Mouse (Mus musculus) heart, embryonic 13.5 days (tissue): ENCODE data around the gene Ankrd11. TPM values are rescaled to one million over a fixed set of nuclear protein-coding genes. Genes with fewer than 3 reads are reported as not detected.
"Not testable (repeated sequence)": the region's sequence is repeated elsewhere in the genome, so short reads cannot be mapped to it uniquely, and the experiment has no call there.

Source experiments
- ATAC-seq: fragments of 200-750 bp; cut with Nextera tagmentation; 2 replicates; pipeline ENCODE4 v1.8.0; 2017; ENCODE audit warnings: moderate TSS enrichment; ENCODE audit not compliant: insufficient number of reproducible peaks, low FRiP score, low TSS enrichment; ENCODE audit errors: extremely low read depth
- H3K27ac ChIP-seq: fragments of 300-500 bp; sonication (generic); replicated peaks from 2 replicates; pipeline ENCODE4 v1.5.1; 2015; ENCODE audit warnings: moderate library complexity, mild to moderate bottlenecking, inconsistent platforms
- H3K27me3 ChIP-seq: fragments of 300-500 bp; sonication (generic); replicated peaks from 2 replicates; pipeline ENCODE4 v1.6.1; 2015; ENCODE audit warnings: mild to moderate bottlenecking, inconsistent platforms
- H3K36me3 ChIP-seq: fragments of 300-500 bp; sonication (generic); 2 replicates; pipeline ENCODE4 v1.6.1; 2015; ENCODE audit warnings: mild to moderate bottlenecking, inconsistent platforms
- H3K4me1 ChIP-seq: fragments of 300-500 bp; sonication (generic); 2 replicates; pipeline ENCODE4 v1.6.1; 2015; ENCODE audit warnings: inconsistent platforms
- H3K4me2 ChIP-seq: fragments of 300-500 bp; sonication (generic); 2 replicates; pipeline ENCODE4 v1.6.1; 2015; ENCODE audit warnings: inconsistent platforms, mild to moderate bottlenecking, moderate library complexity
- H3K4me3 ChIP-seq: fragments of 300-500 bp; sonication (generic); 2 replicates; pipeline ENCODE4 v1.5.1; 2015; ENCODE audit warnings: moderate library complexity, mild to moderate bottlenecking, inconsistent platforms
- H3K9ac ChIP-seq: fragments of 300-500 bp; sonication (generic); 2 replicates; pipeline ENCODE4 v1.6.1; 2015; ENCODE audit warnings: inconsistent platforms, mild to moderate bottlenecking, moderate library complexity
- H3K9me3 ChIP-seq: fragments of 300-500 bp; sonication (generic); 2 replicates; pipeline ENCODE4 v1.6.1; 2016; ENCODE audit warnings: inconsistent platforms
- WGBS: fragments of 180-500 bp; shearing (Covaris S2); methylation state at CpG from one replicate; pipeline ENCODE4 v1.1.7; 2015; ENCODE audit warnings: mixed read lengths; 5-methylcytosine and 5-hydroxymethylcytosine counted together
- polyA plus RNA-seq: library from polyadenylated mRNA; unstranded; fragments of >200 nt; fragmentation: Nextera tagmentation; extraction: Ambion mirVana; gene quantifications from 2 replicates; pipeline ENCODE4 v1.2.1, GENCODE M21; 2015

Ankrd11 gene
- polyA plus RNA-seq, 1 experiment from 2014 or later, result 18.8 TPM

- no peaks in the 10 kb centered on the region for H3K9me3 ChIP-seq
- peaks cover 77% of the 10 kb centered on the region for H3K4me1 ChIP-seq
- H3K9ac ChIP-seq, result peak overlapping the region; percentile 12
- peak overlapping the region; percentile 87 for H3K4me2 ChIP-seq
- no peak for ATAC-seq
- H3K36me3 ChIP-seq, result 0 out of 2 replicates have a peak, but pooled peaks cover 2% of the 10 kb centered on the region
- 73% methylated on average over 11 of the region's 11 CpGs for WGBS
- H3K27me3 ChIP-seq, result no peaks in the 10 kb centered on the region
- H3K4me3 ChIP-seq, result peak overlapping the region; percentile 100
- H3K27ac ChIP-seq, result no peak overlapping the region; the same call in 1 of the 2 replicates
Measured at GRCm38 (mm10) chr8:123039376-123040109, 2.5 kb downstream of the Ankrd11 start.

GRCm38 (mm10) chr8:123038351-123038750 lies 3.7 kb downstream of the Ankrd11 start:
- Histone ChIP-seq H3K4me3 (no peak overlapping the region), H3K36me3 (no peaks in the 10 kb centered on the region), H3K9ac (no peak overlapping the region), H3K4me2 (no peak overlapping the region), H3K9me3 (no peaks in the 10 kb centered on the region), H3K4me1 (peaks cover 77% of the 10 kb centered on the region), H3K27me3 (no peaks in the 10 kb centered on the region), H3K27ac (no peak overlapping the region)
- ATAC-seq, result no peak
- 29% methylated on average over 2 of the region's 2 CpGs for WGBS

- H3K9ac ChIP-seq, result no peak overlapping the region
- peaks cover 79% of the 10 kb centered on the region for H3K4me1 ChIP-seq
- WGBS, result 77% methylated on average over 11 of the region's 11 CpGs
- no peak for ATAC-seq
- no peak overlapping the region; the same call in 1 of the 2 replicates for H3K27ac ChIP-seq
- H3K27me3 ChIP-seq, result no peaks in the 10 kb centered on the region
- H3K36me3 ChIP-seq, result no peaks in the 10 kb centered on the region
- no peaks in the 10 kb centered on the region for H3K9me3 ChIP-seq
- no peak overlapping the region for H3K4me3 ChIP-seq
- no peak overlapping the region; the same call in 1 of the 2 replicates for H3K4me2 ChIP-seq
Measured at GRCm38 (mm10) chr8:123037487-123037886, 4.6 kb downstream of the Ankrd11 start.

- ATAC-seq, result no peak
- Histone ChIP-seq H3K4me2 (no peak overlapping the region; the same call in 1 of the 2 replicates), H3K36me3 (no peaks in the 10 kb centered on the region), H3K4me3 (no peak overlapping the region), H3K9me3 (no peaks in the 10 kb centered on the region), H3K4me1 (peaks cover 84% of the 10 kb centered on the region), H3K9ac (no peak overlapping the region), H3K27me3 (no peaks in the 10 kb centered on the region), H3K27ac (no peak overlapping the region; the same call in 1 of the 2 replicates)
- WGBS, result 32% methylated on average over 3 of the region's 3 CpGs
Measured at GRCm38 (mm10) chr8:123036956-123037355, 5.1 kb downstream of the Ankrd11 start.

GRCm38 (mm10) chr8:123034171-123034570 lies 7.9 kb downstream of the Ankrd11 start:
- WGBS, result 66% methylated on average over 6 of the region's 6 CpGs
- Histone ChIP-seq H3K27ac (no peak overlapping the region), H3K4me1 (peaks cover 76% of the 10 kb centered on the region), H3K36me3 (no peaks in the 10 kb centered on the region), H3K27me3 (no peaks in the 10 kb centered on the region), H3K4me3 (no peak overlapping the region), H3K9ac (no peak overlapping the region), H3K9me3 (no peaks in the 10 kb centered on the region), H3K4me2 (no peak overlapping the region)
- ATAC-seq, result no peak

- ATAC-seq, result no peak
- Histone ChIP-seq H3K9me3 (no peaks in the 10 kb centered on the region), H3K9ac (peak overlapping the region; percentile 21; the same call in 1 of the 2 replicates), H3K36me3 (no peaks in the 10 kb centered on the region), H3K4me3 (no peak overlapping the region), H3K4me2 (no peak overlapping the region), H3K4me1 (peaks cover 74% of the 10 kb centered on the region), H3K27ac (no peak overlapping the region), H3K27me3 (no peaks in the 10 kb centered on the region)
Measured at GRCm38 (mm10) chr8:123033431-123033830, 8.6 kb downstream of the Ankrd11 start.

GRCm38 (mm10) chr8:123032730-123033129 lies 9.3 kb downstream of the Ankrd11 start:
- H3K4me1 ChIP-seq, result peaks cover 69% of the 10 kb centered on the region
- ATAC-seq, result no peak
- H3K27ac ChIP-seq, result no peak overlapping the region
- H3K9ac ChIP-seq, result no peak overlapping the region
- H3K4me3 ChIP-seq, result no peak overlapping the region
- no peaks in the 10 kb centered on the region for H3K9me3 ChIP-seq
- no peaks in the 10 kb centered on the region for H3K27me3 ChIP-seq
- no peak overlapping the region for H3K4me2 ChIP-seq
- H3K36me3 ChIP-seq, result no peaks in the 10 kb centered on the region

GRCm38 (mm10) chr8:123031321-123031978 lies 10.6 kb downstream of the Ankrd11 start:
- Histone ChIP-seq H3K9me3 (no peaks in the 10 kb centered on the region), H3K4me3 (no peak overlapping the region), H3K4me1 (peaks cover 61% of the 10 kb centered on the region), H3K9ac (no peak overlapping the region), H3K27ac (no peak overlapping the region), H3K27me3 (no peaks in the 10 kb centered on the region), H3K4me2 (no peak overlapping the region), H3K36me3 (no peaks in the 10 kb centered on the region)
- 76% methylated on average over 7 of the region's 7 CpGs for WGBS
- no peak for ATAC-seq

GRCm38 (mm10) chr8:123030091-123030490 lies 12.0 kb downstream of the Ankrd11 start:
- ATAC-seq, H3K27ac ChIP-seq, H3K4me3 ChIP-seq: not testable (repeated sequence)

GRCm38 (mm10) chr8:123027786-123028185 lies 14.3 kb downstream of the Ankrd11 start:
- ATAC-seq, result no peak
- no peak overlapping the region for H3K27ac ChIP-seq
- no peaks in the 10 kb centered on the region for H3K9me3 ChIP-seq
- WGBS, result 84% methylated on average over 8 of the region's 8 CpGs
- peaks cover 5% of the 10 kb centered on the region; the same call in 1 of the 2 replicates for H3K36me3 ChIP-seq
- H3K27me3 ChIP-seq, result no peaks in the 10 kb centered on the region
- H3K4me3 ChIP-seq, result no peak overlapping the region
- H3K4me1 ChIP-seq, result peaks cover 40% of the 10 kb centered on the region
- H3K9ac ChIP-seq, result no peak overlapping the region
- H3K4me2 ChIP-seq, result no peak overlapping the region

More at GRCm38 (mm10) chr8:123030091-123030490, 12.0 kb downstream of the Ankrd11 start:
- H3K4me1 ChIP-seq, result peaks cover 55% of the 10 kb centered on the region
- H3K9me3 ChIP-seq, H3K27me3 ChIP-seq, H3K36me3 ChIP-seq, H3K4me2 ChIP-seq, H3K9ac ChIP-seq: not testable (repeated sequence)
- whole genome bisulfite sequencing, result 69% methylated on average over 5 of the region's 5 CpGs

GRCm38 (mm10) chr8:123025951-123026351 lies 16.1 kb downstream of the Ankrd11 start:
- H3K27ac ChIP-seq, result no peak overlapping the region
- no peak overlapping the region for H3K9ac ChIP-seq
- H3K4me3 ChIP-seq, result no peak overlapping the region
- H3K36me3 ChIP-seq, result peaks cover 5% of the 10 kb centered on the region; the same call in 1 of the 2 replicates
- no peaks in the 10 kb centered on the region for H3K27me3 ChIP-seq
- no peak overlapping the region for H3K4me2 ChIP-seq
- no peaks in the 10 kb centered on the region for H3K9me3 ChIP-seq
- no peak for ATAC-seq
- 85% methylated on average over 3 of the region's 3 CpGs for WGBS
- H3K4me1 ChIP-seq, result peaks cover 39% of the 10 kb centered on the region
